Mouse (Mus musculus) mature B cell (primary cell): Measurements from ENCODE around the gene Gm3127.
"Not testable (repeated sequence)": the region's sequence is repeated elsewhere in the genome, so short reads cannot be mapped to it uniquely, and the experiment has no call there.

Experiments used
- in situ Hi-C: fragments of 300-500 bp; cut with MboI; formaldehyde crosslinking; loops from 2 replicates; pipeline ENCODE4 v1.14.3; 2019

Gene Gm3127

GRCm38 (mm10) chr14:4164730-4165129 lies at the start of gene Gm3127:
Gene Gm3127, plus strand, starts transcription at chr14:4165030.
- in situ Hi-C loops, result not testable (repeated sequence)

GRCm38 (mm10) chr14:4141646-4142045 lies 23.2 kb upstream of the Gm3127 start:
- in situ Hi-C loops, result not testable (repeated sequence)

- in situ Hi-C loops, result not testable (repeated sequence)
Measured at GRCm38 (mm10) chr14:4182030-4182429, 17.2 kb downstream of the Gm3127 start.

GRCm38 (mm10) chr14:4182491-4183210 lies 17.8 kb downstream of the Gm3127 start, which contains the start of gene Gm2974:
Gene Gm2974, plus strand, starts transcription at chr14:4182576.
- in situ Hi-C loops, result not testable (repeated sequence)

- in situ Hi-C loops, result not testable (repeated sequence)
Measured at GRCm38 (mm10) chr14:4183375-4183774, 18.5 kb downstream of the Gm3127 start.
